Mouse (Mus musculus): Measurements from ENCODE around the gene Vmn2r22. TPM values are rescaled to one million over a fixed set of nuclear protein-coding genes. Genes with fewer than 3 reads are reported as not detected.
"Not testable (repeated sequence)": the region's sequence is repeated elsewhere in the genome, so short reads cannot be mapped to it uniquely, and the experiment has no call there.

Vmn2r22 gene
- total RNA-seq (2021) (not detected), polyA plus RNA-seq (2012; rRNA removed) (not detected in 2 replicates)
- long read RNA-seq, result 0 reads

DNA sequence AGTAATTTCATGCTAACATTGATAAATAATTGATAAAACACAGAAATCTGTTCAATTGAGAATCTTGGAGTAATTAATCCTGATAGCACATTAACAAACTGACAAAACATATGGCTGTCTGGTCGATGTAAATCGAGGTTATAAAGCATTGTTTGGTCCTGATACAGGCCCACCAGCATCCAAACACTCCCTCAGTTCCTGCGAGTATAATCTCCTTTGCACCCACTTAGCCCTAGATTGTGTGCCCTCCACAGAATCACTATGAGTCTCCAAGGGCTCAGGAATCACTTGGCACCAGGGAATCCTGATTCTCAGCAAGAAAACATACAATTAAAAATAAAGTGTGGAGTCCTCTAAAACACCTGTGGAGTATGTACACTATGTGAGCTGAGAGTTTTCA, at the start of gene Vmn2r22:
Gene Vmn2r22 (minus strand): TSS at position 101 of the 400 bp plus-strand sequence.
- not testable (repeated sequence) for DNase-seq

DNA sequence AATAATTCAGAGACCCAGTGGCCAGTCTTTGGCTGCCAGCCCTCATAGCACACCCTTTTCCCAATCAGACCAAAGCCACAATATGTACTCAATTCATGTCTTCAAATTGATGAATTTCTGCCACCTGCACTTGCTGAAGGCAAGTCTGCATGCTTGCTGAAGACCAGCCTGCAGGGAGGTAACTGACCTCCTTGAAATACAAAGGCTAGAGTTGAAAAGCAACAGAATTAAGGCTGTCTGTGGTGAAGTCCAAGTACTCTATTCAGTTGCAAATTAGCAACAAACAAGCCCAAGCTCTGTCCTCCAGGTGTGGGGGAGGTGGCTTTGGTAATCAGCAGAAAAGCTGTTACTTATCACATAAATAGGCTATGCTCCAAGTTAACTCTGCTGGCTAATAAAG, 46.7 kb upstream of the Vmn2r22 start:
- no peak for DNase-seq

DNA sequence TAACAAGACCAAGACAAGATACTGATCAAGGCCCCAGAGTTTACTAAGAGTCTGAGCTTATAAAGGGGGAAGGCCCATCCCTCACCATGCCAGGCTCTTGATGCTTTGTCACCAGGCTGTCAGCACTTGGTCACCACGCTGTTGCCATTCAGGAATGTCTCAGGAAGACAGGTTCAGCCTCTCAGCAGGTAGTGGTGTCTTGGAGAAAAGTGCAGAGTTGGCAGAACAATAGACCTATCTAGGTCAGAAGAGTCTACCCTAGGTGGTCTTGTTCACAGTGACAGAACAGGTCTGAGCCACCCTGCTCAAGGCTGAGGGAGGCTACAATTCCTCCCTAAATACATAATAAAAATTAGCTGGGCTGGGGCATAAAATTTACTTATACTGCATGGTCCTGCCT, 46.1 kb upstream of the Vmn2r22 start:
- not testable (repeated sequence) for DNase-seq

DNA sequence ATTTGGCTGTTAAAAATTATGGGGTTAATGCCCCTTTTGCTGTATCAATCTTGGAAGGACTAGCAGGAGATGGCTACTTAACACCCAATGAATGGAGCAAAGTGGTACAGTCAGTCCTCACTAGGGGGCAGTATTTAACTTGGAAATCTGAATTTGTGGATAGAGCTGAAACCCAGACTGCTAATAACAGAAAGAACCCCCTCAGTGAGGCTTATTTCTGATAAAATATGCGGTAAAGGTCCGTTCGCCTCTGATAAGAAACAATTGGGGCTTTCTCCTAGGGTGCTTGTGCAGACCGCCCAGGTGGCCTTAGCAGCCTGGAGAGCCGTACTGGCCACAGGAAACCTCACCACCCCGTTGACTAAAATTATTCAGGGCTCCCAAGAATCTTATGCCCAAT, 6.5 kb upstream of the Vmn2r22 start:
- no peak for DNase-seq

DNA sequence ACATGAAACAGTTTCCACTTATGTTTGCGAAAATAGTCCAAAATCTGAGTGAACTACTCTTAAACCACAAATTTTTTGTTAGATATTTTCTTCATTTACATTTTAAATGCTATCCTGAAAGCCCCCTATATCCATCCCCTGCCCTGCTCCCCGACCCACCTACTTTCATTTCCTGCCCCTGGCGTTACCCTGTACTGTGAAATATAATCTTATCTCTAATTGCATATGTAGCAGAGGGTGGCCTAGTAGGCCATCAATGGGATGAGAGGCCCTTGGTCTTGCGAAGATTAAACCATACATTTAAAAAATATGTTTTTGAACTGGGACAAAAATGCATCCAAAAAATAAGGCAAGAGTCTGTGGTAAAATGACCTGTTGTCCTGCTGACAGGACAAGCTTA, 11.1 kb downstream of the Vmn2r22 start:
- not testable (repeated sequence) for DNase-seq

DNA sequence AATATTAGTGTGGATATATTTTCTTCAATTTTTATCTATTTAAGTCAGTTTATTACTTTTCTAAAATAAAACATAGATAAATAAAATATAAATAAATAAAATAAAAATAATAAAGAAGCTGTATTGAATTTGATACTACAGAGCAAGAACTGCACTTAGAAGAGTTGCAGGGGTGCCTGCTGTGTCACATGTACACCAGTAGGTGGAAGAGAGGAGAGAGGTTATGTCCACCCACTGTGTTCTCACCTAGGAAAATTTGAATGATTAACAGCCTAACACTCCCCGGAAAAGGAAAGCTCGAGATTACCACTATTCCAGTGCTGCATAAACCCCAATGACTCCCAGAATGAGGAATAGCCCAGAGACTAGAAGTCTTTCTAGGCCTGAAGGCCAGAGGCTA, 26.7 kb downstream of the Vmn2r22 start:
- not testable (repeated sequence) for DNase-seq

DNA sequence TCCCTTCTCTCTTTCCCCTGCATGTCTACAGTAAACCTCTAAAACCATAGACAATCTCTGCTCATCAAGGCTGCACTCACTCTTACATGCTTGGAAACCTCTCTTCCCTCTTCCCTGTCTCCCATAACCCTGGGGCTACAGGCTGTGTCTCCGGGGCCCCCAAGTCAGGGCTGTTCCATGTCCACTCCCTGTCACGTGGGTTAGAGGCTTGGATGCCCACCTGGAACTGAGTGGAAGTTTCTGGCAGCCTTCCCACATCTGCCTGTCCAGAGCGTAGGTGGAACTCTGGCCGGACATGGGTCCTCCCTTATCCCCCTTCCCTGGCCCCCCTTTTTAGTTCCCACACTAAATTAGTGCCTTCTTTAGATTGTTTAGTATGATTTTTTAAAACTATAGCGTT, 62.2 kb downstream of the Vmn2r22 start:
- DNase-seq, result not testable (repeated sequence)

DNA sequence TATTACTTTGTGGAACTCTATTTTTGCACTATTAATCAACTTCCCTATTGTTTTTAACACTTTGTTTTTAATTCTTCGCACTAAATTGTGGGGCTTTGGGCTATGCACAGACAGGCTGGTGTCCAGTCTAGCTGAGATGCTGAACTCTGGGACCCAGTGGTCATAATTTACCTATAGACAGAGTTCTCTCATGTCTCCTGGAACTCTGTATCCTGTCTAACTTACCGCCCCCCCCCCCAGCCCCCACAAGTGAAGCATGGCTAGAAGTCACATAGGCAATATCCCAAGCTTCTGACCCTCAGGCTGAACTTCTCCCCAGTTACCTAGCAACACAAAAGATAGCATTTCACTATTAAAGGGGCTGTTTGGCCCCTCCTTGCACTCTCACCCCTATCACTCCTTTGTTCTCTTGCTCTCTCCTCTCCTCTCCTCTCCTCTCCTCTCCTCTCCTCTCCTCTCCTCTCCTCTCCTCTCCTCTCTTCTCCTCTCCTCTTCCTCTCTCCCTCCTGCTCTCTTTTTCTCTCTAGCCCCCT, 62.7 kb downstream of the Vmn2r22 start:
- not testable (repeated sequence) for DNase-seq

DNA sequence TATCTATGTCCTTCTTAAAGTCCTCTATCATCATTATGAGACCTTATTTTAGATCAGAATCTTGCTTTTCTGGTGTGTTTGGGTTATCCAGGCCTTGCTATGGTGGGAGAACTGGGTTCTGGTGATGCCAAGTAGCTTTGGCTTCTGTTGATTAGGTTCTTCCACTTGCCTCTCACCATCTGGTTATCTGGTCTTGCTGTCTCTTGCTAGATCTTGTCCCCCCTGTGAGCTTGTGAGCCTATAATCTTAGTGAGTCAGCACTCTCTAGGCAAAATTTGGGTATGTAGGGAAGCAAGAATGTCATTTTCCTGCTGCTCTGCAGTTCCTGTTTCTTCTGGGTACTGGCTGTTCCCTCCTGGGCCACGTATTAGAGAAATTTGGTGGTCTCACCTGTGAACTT, 66.5 kb downstream of the Vmn2r22 start:
- DNase-seq, result not testable (repeated sequence)

DNA sequence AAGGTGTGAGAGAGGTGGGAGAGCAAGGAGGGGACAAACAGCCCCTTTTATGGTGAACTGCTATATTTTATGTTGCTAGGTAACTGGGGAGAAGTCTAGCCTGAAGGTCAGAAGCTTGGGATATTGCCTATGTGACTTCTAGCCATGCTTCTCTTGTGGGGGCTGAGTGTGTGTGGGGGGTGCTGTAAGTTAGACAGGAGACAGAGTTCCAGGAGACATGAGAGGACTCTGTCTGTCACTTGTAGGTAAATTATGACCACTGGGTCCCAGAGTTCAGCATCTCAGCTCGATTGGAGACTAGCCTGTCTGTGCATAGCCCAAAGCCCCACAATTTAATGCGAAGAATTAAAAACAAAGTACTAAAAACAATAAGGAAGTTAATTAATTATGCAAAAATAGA, 75.8 kb downstream of the Vmn2r22 start:
- DNase-seq, result not testable (repeated sequence)

Other genes starting within 250 kb of the Vmn2r22 start
- gene Vmn2r20, start 232.6 kb downstream of the Vmn2r22 start, total RNA-seq (2021), result not detected
- gene Vmn2r20, start 232.6 kb downstream of the Vmn2r22 start, polyA plus RNA-seq (2012; rRNA removed), result not detected in 2 replicates
- gene Vmn2r21, start 117.3 kb downstream of the Vmn2r22 start, total RNA-seq (2021), result not detected
- not detected in 2 replicates for gene Vmn2r21, start 117.3 kb downstream of the Vmn2r22 start, polyA plus RNA-seq (2012; rRNA removed)
- not detected for gene Vmn2r23, start 51.9 kb upstream of the Vmn2r22 start, total RNA-seq (2021)
- not detected in 2 replicates for gene Vmn2r23, start 51.9 kb upstream of the Vmn2r22 start, polyA plus RNA-seq (2012; rRNA removed)
- gene Vmn2r24, start 128.2 kb upstream of the Vmn2r22 start, total RNA-seq (2021), result not detected
- gene Vmn2r24, start 128.2 kb upstream of the Vmn2r22 start, polyA plus RNA-seq (2012; rRNA removed), result not detected in 2 replicates
- gene Vmn2r25, start 202.7 kb upstream of the Vmn2r22 start, total RNA-seq (2021), result not detected
- not detected in 2 replicates for gene Vmn2r25, start 202.7 kb upstream of the Vmn2r22 start, polyA plus RNA-seq (2012; rRNA removed)